Mouse (Mus musculus) urinary bladder, postnatal 14 days (tissue): Measurements from ENCODE around the gene Spp2.
A peak's percentile ranks its signal among the peaks of the same experiment; 100 is the strongest.

ENCODE experiments used
- DNase-seq: peaks from one replicate; pipeline ENCODE4 v3.0.0; 2021; ENCODE audit warnings: low spot score

The Spp2 gene

GRCm38 (mm10) chr1:88466325-88467064 lies 59.7 kb downstream of the Spp2 start:
- no peak for DNase-seq

GRCm38 (mm10) chr1:88467866-88468265 lies 61.1 kb downstream of the Spp2 start:
- no peak for DNase-seq

GRCm38 (mm10) chr1:88468335-88468734 lies 61.6 kb downstream of the Spp2 start:
- no peak for DNase-seq

- DNase-seq = no peak
These were observed 63.0 kb downstream of the Spp2 start for GRCm38 (mm10) chr1:88469746-88470145.

GRCm38 (mm10) chr1:88472258-88472657 lies 65.5 kb downstream of the Spp2 start:
- no peak for DNase-seq

GRCm38 (mm10) chr1:88473899-88474298 lies 67.1 kb downstream of the Spp2 start:
- DNase-seq = no peak

GRCm38 (mm10) chr1:88474598-88474997 lies 67.8 kb downstream of the Spp2 start:
- DNase-seq = peak; percentile 77

GRCm38 (mm10) chr1:88475502-88475953 lies 68.8 kb downstream of the Spp2 start:
- peak; percentile 74 for DNase-seq
